Mouse (Mus musculus) cerebellum, postnatal 25 days (tissue): Measurements from ENCODE around the gene Fuca1.

Source experiments
- DNase-seq, 2 experiments: peaks; one replicate each; pipeline ENCODE4 v3.0.0; 2021; ENCODE audit warnings: mixed read lengths in 2 of 2

Fuca1 gene

GRCm38 (mm10) chr4:135920304-135921241 is at the start of gene Fuca1:
Fuca1 (plus strand) TSS chr4:135920735.
- peak; percentile 96 to 97 for DNase-seq

DNA sequence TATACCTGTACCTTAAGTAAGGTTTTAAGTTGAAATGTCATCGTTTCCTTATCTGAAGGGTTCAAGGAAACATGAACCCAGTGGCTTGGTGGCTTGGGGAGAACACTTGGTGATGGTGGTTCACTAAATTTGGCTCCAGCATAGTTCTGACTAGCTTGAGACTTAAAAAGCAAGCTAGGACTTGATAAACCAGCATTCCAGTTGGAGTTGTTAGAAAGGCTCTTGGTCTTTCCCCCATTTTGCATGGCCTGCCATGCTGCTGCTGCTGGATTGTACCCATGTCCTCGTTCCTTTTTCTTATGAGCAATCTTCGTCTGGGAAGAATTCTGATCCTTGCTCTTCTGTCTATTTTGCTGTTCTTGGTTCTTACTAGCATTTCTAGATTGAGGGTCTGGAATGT is 48.5 kb upstream of the Fuca1 start:
- no peak for DNase-seq

GRCm38 (mm10) chr4:135872589-135873391 is 47.7 kb upstream of the Fuca1 start:
- no peak for DNase-seq

DNA sequence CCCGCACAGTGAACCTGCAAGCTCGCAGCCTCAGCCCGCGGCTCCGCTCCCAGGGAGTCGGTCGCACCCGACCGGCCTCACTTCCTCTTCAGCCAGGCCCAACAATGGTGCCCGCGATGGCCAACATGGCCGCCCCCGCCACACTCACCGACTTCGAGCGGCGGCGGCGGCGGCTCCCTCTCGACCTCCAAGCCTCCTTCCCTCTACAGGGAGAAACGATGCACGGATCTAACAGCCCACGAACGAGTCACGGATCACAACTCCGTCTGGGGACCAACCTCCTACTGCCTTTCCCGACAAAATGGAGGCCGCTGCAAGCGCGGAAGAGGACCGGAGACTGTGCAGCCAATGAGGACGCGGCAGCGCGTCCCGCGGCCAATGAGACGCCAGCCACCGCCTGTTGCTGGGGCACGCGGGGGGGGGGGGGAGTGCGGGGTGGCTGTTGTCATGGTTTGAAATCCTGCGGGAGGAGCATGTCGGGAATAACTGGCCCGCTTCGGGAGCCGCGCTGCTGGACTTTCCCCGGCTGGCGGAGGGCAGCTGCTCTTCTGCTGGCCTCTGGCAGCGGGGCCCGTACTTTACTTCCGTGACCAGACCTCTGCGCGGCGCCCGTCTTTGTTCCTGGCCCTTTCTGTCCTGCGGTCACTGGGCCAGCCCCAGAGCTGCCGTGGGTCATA is 46.9 kb upstream of the Fuca1 start, which contains the start of gene Pnrc2:
Pnrc2 (minus strand) TSS at position 325 of the 677 bp plus-strand sequence.
- peak; percentile 93 for DNase-seq

GRCm38 (mm10) chr4:135874564-135875535 is 45.7 kb upstream of the Fuca1 start:
- no peak for DNase-seq

GRCm38 (mm10) chr4:135875546-135875945 is 45.0 kb upstream of the Fuca1 start:
- no peak for DNase-seq

DNA sequence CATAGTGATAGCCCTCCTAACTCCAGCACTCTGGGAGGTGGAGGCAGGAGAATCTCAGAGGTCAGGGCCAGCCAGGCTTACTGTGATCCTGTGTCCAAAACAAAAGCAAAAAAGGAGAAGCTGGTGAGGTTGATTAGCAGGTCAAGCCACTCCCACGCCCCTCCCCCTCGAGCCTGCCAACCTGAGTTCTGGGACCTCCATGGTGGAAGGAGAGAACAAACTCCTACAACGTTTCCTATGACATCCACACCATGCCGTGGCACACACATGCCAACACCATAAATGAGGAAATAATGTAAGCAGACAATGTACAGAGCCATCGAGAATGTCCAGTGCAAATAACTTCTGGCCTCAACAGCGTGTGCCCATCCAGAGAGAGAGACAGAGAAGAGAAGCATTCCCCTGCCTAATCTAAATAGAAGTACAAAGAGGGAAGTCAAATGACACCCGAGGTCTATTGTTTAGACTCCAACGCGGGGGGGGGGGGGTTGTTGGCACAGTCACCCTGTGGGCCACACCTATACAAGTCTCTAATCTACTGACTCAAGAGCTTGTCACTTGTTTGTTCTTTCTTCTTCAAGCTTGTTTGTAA is 44.4 kb upstream of the Fuca1 start:
- peak in 1 of 2 experiments; percentile 42 for DNase-seq

DNA sequence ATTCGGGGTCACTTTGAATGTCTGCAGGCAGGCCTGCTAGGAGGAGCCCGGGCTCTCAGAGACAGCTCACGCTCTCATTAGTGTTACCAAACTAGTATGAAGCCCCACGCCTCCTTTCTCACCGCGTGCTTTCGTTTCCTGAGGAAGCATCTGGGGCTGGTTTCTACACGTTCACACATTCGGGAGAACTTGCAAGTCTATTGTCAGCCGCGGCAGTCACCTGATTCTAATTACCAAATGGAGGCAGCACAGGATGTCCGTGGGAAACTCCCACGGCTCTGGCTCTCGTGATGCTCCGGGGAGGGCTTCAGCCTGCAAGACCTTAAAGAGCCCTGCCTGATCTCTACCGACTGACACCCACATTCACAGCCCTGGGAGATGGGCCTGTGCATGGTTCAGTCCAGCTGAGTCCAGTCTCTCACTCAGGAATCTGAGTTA is 43.9 kb upstream of the Fuca1 start:
- DNase-seq: peak; percentile 61 to 63

GRCm38 (mm10) chr4:135877742-135878141 is 42.8 kb upstream of the Fuca1 start:
- DNase-seq: no peak

- no peak for DNase-seq
Observed at GRCm38 (mm10) chr4:135879021-135879420, 41.5 kb upstream of the Fuca1 start.

GRCm38 (mm10) chr4:135880018-135880417 is 40.5 kb upstream of the Fuca1 start:
- DNase-seq: no peak

GRCm38 (mm10) chr4:135880576-135880975 is 40.0 kb upstream of the Fuca1 start:
- DNase-seq: no peak

GRCm38 (mm10) chr4:135882023-135882422 is 38.5 kb upstream of the Fuca1 start:
- no peak for DNase-seq

DNA sequence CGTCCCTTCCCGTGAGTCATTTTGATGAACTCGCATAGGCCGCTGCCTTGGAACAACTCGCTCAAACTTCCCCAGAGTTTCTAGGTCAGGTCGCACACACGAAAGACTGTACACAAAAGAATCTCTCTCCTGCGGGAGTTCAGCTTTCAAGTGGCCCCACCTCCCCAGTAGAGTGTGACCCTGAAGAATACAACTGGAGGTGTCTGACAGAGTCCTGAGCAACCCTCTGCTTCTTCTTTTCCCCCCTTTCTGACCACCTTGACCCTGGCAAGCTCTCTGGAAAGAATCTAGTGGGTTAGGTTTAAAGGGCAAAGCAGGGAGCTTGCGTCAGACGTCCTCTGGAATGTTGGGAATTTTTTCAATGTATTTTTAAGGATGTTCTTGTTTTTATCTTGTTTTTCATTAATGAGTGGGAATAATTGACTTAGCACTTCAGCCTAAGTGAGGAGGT is 37.1 kb upstream of the Fuca1 start:
- no peak for DNase-seq

DNA sequence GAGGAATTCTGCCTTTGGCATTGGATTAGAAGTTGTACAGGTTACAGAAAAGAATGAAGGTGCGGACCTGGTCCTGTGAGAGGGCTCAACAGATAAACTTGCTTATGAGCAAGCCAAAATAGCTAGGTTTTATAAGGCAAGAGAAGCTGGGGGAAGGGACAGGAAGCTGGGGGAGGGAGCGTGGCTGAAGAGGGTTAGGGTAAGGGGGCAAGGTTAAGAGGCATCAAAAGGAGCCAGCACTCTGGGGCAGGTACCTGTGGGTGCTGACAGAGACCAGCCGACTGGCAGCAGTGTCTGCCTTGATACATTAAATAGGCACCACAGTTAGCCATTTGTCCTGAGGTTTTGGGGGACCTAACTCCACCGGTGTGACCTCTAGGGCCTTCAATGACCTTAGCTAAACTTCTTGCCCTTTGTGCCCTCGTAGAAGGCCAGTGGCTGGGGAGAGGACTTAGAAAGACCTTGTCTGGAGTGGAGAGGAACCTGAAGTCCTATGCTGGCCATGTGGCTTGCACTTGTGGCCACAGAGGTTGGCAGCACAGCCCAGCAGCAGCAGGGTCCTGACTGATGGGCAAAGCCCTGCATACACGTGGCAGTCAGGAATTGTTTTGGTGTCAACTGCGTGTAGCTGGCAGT is 36.5 kb upstream of the Fuca1 start:
- no peak for DNase-seq

GRCm38 (mm10) chr4:135884531-135884930 is 36.0 kb upstream of the Fuca1 start:
- no peak for DNase-seq

- DNase-seq: no peak
Observed at GRCm38 (mm10) chr4:135885676-135886075, 34.9 kb upstream of the Fuca1 start.

DNA sequence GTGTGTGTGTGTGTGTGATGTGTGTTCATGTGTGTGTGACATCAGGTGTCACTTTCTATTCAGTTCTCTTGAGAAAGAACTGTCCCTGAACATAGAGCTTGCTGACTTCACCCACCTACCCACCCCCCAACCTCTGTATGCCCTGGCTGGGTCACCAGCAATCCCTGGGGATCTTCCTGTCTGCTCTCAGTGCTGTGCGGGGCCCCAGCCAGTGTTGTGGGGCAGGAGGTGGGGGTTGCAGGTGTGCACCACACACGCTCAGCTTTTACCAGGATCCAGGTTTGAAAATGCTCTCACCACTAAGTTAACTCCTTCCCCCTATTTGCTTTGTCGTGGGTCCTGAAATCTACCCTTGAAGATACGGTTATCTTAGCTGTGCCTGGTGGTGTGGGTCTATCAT is 34.4 kb upstream of the Fuca1 start:
- no peak for DNase-seq

DNA sequence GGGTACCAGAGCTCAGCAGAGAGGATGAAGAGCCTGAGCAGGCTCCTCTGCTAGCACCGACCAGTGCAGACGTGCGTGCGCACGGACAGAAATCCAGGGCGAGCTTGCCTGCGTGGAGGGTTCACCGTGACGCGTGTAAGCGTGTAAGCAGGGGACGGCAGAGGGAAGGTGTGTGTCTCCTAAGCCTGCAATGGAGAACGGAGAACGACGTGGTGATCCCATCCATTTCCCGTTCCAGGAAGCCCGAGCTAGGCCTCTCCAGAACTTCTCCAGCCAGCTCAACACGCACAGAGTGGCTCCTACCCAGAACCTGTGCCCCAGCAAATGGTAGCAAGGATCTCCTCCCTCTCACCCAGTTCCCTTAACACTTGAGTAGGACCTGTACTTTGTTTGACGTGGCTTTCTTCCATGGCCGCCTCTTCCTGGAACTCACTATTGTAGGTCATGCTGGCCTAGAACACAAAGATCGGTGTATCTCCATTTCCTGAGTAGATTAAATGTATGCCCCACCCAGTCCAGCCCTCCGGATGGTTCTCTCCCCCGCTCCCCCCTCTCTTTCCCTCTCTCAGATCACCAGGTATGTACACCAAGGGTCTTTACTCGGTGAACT is 32.0 kb upstream of the Fuca1 start:
- no peak for DNase-seq
